In the genomic region with DNA sequence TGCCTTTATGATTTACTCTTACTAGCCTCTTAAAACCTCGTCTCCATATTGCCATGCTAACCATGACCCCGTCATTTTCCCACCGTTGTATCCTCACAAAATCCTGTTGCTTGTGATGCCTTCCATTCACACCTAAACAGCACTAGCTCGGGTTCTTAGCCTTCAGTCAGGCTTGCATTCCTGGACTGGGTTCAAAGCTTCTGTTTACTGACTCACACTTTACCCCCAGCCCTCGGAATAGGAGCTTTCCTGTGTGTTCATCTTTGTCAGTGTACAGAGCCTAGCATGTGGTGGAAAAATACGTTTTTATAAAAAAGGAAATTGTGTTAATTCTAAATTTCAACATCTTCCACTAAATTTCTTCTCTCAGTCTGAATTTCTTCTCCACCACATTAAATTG, we compare ENCODE assay signal across 35 mouse cellular contexts.
"Had no signal": no experiment of that assay in that cellular context is flagged by ENCODE, and none has a peak within 500 bp of the region (broad histone marks: within the 10 kb centered on the region; RNA-seq: fewer than 3 reads in every experiment).

No protein-coding gene starts in this region.

- DNase-seq: heart, postnatal 10 days; heart, postnatal 14 days; heart, postnatal 36 days; heart, postnatal 4 days; kidney, adult 11 months; kidney, adult 18-20 months; kidney, adult 2 months; kidney, adult 8-10 months; kidney, adult 9 months; kidney, postnatal 10 days; kidney, postnatal 14 days; kidney, postnatal 25 days; kidney, postnatal 36 days; kidney, postnatal 4 days; layer of hippocampus, adult 9-11 months; layer of hippocampus, postnatal 36 days had no signal

- ATAC-seq: hindbrain, embryonic 16.5 days; hindbrain, postnatal 0 days; inflammation-experienced regulatory T-cells, adult 6 months; intestine, embryonic 15.5 days; intestine, embryonic 16.5 days; intestine, postnatal 0 days had no signal

- H3K4me2 ChIP-seq: heart, embryonic 11.5 days; heart, embryonic 12.5 days; heart, embryonic 13.5 days; heart, embryonic 15.5 days; hindbrain, embryonic 12.5 days; hindbrain, embryonic 13.5 days; hindbrain, embryonic 14.5 days; hindbrain, embryonic 15.5 days; intestine, embryonic 15.5 days; kidney, embryonic 15.5 days had no signal

- H3K4me3 ChIP-seq: heart, embryonic 12.5 days; heart, embryonic 13.5 days; heart, embryonic 15.5 days; hindbrain, embryonic 10.5 days; hindbrain, embryonic 12.5 days; hindbrain, embryonic 13.5 days; hindbrain, embryonic 15.5 days; intestine, embryonic 15.5 days; kidney, embryonic 15.5 days; layer of hippocampus, adult 2 months; left cerebral cortex, adult 2 months had no signal

- H3K9ac ChIP-seq: heart, embryonic 12.5 days; heart, embryonic 13.5 days; heart, embryonic 15.5 days; hindbrain, embryonic 12.5 days; hindbrain, embryonic 13.5 days; hindbrain, embryonic 14.5 days; hindbrain, embryonic 15.5 days; intestine, embryonic 15.5 days; kidney, embryonic 15.5 days had no signal

- H3K36me3 ChIP-seq: hindbrain, embryonic 12.5 days; intestine, embryonic 15.5 days had no signal

- H3K9me3 ChIP-seq: heart, embryonic 12.5 days; heart, embryonic 13.5 days; heart, embryonic 15.5 days; hindbrain, embryonic 10.5 days; hindbrain, embryonic 12.5 days; hindbrain, embryonic 13.5 days; hindbrain, embryonic 15.5 days; intestine, embryonic 15.5 days; kidney, embryonic 15.5 days had no signal

- H3K27me3 ChIP-seq: heart, embryonic 12.5 days; heart, embryonic 13.5 days; heart, embryonic 15.5 days; hindbrain, embryonic 12.5 days; hindbrain, embryonic 13.5 days; hindbrain, embryonic 15.5 days; intestine, embryonic 15.5 days; kidney, embryonic 15.5 days had no signal

- H3K4me1 ChIP-seq: hindbrain, embryonic 12.5 days; hindbrain, embryonic 15.5 days; kidney, embryonic 15.5 days had no signal

- H3K27ac ChIP-seq: heart, embryonic 13.5 days; heart, embryonic 15.5 days; hindbrain, embryonic 10.5 days; hindbrain, embryonic 12.5 days; hindbrain, embryonic 13.5 days; hindbrain, embryonic 14.5 days; hindbrain, embryonic 15.5 days; hindbrain, postnatal 0 days; intestine, embryonic 15.5 days; kidney, embryonic 15.5 days; kidney, postnatal 0 days; layer of hippocampus, adult 2 months; left cerebral cortex, adult 2 months had no signal
